Mouse (Mus musculus) embryonic fibroblast, embryonic 13.5 days (primary cell): Measurements from ENCODE around the gene Acer3.

Experiments used
- CTCF ChIP-seq: IDR thresholded peaks from 2 replicates; pipeline ENCODE4 v1.5.1; 2011; ENCODE audit warnings: mild to moderate bottlenecking, control low read depth, low read length, moderate library complexity, borderline replicate concordance; ENCODE audit not compliant: insufficient read depth
- POLR2A ChIP-seq: IDR thresholded peaks from 2 replicates; pipeline ENCODE4 v1.6.1; 2011; ENCODE audit warnings: low read depth, mild to moderate bottlenecking, control low read depth, low read length, moderate library complexity

DNA sequence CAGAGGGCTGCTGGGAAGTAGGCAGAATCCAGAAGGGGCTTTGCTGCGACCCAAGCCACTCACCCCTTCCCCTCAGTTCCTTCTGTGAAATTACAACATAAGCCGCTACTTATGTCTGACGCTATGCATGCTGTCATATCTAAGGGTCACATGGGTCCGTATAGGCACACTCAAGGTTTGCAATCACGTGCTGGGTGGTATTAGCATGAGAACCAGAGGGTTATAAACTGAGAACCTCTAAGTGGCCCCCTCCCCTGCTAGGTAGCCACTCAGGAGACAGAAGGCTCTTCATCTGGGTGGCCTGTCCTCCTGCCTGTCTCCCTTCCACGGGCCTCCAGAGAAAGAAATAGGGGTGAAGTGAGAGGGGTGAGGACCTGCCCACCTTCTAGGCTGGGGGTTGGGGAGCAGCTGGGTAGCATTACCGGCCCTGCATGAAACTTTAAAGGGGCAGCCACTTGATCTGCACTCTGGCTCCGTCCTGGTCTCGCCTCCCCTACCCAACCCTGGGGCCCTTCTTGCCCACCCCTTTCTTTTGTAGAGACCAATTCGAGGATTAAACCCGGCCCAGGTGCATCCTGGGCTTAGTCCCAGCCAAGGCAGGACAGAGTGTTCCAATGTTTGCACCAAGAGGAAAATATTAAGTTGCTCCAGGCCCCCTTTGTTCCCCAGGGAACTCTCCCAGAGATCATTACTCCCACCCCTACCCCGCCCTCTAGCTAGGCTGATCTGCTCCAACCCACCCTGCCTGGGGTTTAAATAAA, 33.3 kb upstream of the Acer3 start:
- TF ChIP-seq CTCF (no peak), POLR2A (no peak)
